Mouse (Mus musculus) ES-E14 (cell line): ENCODE measurements at regions not wholly inside any gene's neighbourhood (a gene's known extent, or its start where the extent isn't known, plus 50 kb on each side); places are given as distances from the start of the nearest gene placed in this dataset.

ENCODE experiments used
- CHD2 ChIP-seq: IDR thresholded peaks from 2 replicates; pipeline ENCODE4 v1.6.1; 2014; ENCODE audit warnings: mild to moderate bottlenecking, low read depth, low read length, inconsistent platforms
- ZNF384 ChIP-seq: IDR thresholded peaks from 2 replicates; pipeline ENCODE4 v1.6.1; 2012; ENCODE audit warnings: low read depth, low read length, inconsistent platforms

DNA sequence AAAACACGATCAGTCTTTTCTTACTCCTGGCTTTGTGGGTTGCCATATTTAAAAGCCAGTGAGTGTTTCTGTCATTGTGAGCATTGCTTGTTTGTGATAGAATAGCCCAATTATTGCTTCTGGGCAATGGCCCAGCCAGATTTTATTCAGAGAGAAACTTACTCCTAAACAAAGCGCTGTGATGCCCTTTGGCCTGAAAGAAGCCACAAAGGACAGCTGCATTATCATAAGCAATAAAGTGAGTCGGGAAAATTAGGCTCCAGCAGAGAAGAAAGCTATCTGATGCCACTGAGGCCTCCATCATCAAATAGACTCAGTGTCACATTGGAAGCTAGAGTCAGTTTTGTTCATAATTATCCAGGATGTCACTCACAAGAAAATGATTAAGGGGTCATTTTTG is 644.9 kb upstream of the Tle4 start:
- TF ChIP-seq ZNF384 (no peak), CHD2 (no peak)
